Mouse (Mus musculus) kidney, postnatal 4 days (tissue): ENCODE measurements around the gene Dmrtc2.
"Not testable (repeated sequence)": the region's sequence is repeated elsewhere in the genome, so short reads cannot be mapped to it uniquely, and the experiment has no call there.

Experiments
- DNase-seq, 2 experiments: peaks; one replicate each; pipeline ENCODE4 v3.0.0; 2021; ENCODE audit warnings: mixed read lengths in 2 of 2

Gene Dmrtc2

DNA sequence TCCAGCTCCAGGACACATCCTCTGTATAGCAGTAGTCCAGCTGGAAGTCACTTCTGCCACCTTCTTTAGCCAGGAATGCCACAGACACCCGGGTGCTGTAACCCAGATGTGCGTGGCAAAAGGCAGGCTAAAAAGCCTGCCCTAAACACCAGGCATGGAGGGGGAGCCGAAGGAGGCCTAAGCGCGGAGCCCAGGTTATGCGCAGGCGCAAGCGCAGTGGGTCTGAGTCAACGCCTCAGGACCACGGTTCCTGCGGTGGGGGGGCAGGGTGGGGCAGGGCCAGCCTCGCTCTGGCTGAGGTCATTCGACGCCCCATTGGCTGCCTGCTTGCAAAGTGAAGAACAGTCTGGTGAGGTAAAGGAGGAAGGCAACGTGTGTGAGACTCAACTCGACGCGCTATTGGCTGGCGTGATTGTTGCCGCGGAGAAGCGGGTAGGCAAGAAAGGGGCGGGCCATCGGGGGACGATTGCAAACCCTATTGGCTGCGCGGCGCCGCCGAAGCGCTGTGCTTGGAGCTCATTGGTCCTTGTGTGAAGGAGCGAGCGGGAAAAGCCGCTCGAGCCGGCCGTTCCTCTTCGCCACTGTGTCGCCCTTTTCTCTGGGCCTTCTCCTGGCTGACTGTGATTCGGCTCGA, at the start of gene Dmrtc2, which contains the start of gene Lypd4:
Dmrtc2 (plus strand) TSS at position 526 of the 634 bp plus-strand sequence.
Lypd4 (minus strand) TSS at position 410 of the 634 bp plus-strand sequence.
- peak in 1 of 2 experiments; percentile 22 for DNase-seq

GRCm38 (mm10) chr7:24824452-24824851, 45.4 kb upstream of the Dmrtc2 start:
- DNase-seq: no peak

DNA sequence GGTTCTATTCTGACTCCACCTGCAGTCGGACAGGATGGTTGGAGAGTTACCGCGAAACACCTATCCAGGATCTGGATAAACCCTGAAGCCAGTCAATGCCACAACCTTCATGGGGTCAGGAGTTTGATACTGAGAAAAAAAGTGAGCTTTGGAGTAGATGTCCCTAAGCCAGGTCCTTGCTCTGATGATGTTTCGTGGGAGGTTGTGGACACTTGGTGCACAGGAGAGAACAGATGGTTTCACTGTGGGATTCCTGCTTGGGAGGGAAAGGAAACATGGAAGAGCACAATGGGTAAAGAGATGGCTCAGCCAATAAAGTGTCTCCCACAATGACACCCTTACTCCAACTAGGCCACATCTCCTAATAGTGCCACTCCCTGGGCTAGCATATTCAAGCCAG, 42.7 kb upstream of the Dmrtc2 start:
- no peak for DNase-seq

DNA sequence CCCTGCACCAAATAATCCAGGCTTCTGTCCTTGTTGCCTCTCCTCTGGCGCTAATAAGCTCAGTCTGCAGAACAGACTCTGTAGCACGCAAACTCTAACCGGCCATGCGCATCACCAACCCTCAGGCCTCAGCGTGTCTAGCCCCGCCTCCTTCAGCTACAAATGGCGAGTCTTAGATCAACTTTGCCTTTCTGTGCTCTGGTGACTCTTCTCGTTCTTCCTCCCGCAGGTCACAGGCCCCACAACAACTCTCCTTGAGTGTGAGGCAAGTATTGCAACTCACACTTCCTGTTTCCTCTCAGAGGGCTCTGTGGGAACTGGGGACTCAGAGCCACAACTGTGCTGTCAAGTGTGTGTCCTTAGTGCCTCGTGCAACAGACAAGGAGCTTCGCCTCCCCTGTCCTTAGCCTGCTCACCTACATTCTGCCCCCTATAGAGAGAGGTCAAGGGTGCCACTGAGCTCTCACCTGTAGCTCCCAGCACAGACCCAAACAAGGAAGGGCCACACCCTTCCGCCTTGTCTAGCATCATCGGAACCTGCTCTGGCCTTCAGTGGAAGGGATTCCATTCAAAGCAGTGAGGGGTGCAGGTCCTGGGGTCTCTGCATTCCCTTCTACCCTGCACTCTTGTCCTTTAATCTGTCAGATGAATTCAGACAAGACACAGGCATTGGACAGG, 31.0 kb upstream of the Dmrtc2 start:
- DNase-seq: peak in 1 of 2 experiments; percentile 32

GRCm38 (mm10) chr7:24839410-24839808, 30.4 kb upstream of the Dmrtc2 start:
- no peak for DNase-seq

GRCm38 (mm10) chr7:24840331-24840730, 29.5 kb upstream of the Dmrtc2 start:
- DNase-seq: no peak

GRCm38 (mm10) chr7:24841009-24841408, 28.8 kb upstream of the Dmrtc2 start:
- no peak for DNase-seq

GRCm38 (mm10) chr7:24844144-24844543, 25.7 kb upstream of the Dmrtc2 start:
- no peak for DNase-seq

- DNase-seq: no peak
Measured at GRCm38 (mm10) chr7:24845181-24845580, 24.7 kb upstream of the Dmrtc2 start.

DNA sequence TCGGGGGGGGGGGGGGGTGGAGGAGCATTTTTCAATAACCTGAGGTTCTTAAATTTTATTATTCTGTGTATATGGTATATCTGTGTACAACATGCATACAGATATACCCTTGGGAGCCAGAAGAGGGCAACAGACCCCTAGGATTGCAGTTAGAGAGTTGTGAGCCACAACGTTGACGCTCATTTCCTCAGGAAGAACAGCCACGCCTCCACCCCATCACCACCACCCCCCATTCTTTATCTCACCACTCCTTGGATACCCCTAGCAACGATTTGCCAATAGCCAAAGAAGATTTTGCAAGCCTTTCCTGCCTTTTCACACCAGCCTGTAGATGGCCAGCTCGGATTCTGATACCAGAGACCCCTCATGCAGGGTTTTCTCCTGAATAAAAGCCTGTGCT, 24.1 kb upstream of the Dmrtc2 start:
- DNase-seq: no peak

- DNase-seq: not testable (repeated sequence)
Measured at GRCm38 (mm10) chr7:24846576-24846975, 23.3 kb upstream of the Dmrtc2 start.

DNA sequence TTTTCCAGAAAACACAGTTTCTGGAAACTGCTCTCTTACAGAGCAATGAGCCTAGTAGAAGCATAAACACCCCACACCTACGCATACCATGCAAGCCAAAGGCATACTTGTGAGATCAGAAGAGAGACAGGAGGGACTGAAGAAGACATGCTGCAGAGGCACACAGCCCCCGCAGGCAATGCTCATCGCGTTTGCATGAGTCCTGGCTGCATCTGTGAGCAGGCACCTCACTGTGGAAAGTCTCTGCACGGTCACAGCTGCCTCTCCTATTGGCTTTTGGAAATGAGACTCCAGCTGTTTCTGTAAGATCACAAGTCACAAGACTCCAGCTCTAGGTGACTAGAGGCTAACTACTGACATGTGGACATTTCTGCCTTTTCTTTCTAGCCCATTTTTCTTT, 19.7 kb upstream of the Dmrtc2 start:
- peak; percentile 33 to 57 for DNase-seq

GRCm38 (mm10) chr7:24850899-24851303, 19.0 kb upstream of the Dmrtc2 start:
- peak; percentile 8 to 13 for DNase-seq

GRCm38 (mm10) chr7:24851596-24852325, 18.1 kb upstream of the Dmrtc2 start:
- no peak for DNase-seq

- DNase-seq: no peak
Measured at GRCm38 (mm10) chr7:24852557-24853232, 17.2 kb upstream of the Dmrtc2 start.

- no peak for DNase-seq
Measured at GRCm38 (mm10) chr7:24853233-24853563, 16.7 kb upstream of the Dmrtc2 start.

DNA sequence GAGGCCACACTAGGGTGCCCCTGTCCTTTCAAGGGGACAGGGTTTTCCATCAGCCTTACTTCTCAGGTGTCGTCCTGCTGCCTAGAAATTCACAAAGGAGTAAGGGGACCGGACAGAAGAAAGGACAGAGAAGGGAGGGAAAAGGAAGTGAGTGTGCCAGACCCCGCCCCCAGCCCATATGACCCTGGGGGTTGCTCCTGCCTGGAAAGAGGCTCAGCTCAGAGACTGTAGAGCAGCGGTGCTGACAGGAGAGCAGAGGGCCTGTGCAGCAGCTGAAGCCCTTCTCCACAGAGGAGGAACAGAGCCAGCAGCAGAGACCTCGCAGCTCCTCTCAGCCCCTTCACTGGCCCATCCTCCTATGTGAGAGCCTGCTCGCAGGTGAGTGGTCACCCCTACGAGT, 16.2 kb upstream of the Dmrtc2 start:
- no peak for DNase-seq

- DNase-seq: no peak
Measured at GRCm38 (mm10) chr7:24856460-24857120, 13.3 kb upstream of the Dmrtc2 start.

DNA sequence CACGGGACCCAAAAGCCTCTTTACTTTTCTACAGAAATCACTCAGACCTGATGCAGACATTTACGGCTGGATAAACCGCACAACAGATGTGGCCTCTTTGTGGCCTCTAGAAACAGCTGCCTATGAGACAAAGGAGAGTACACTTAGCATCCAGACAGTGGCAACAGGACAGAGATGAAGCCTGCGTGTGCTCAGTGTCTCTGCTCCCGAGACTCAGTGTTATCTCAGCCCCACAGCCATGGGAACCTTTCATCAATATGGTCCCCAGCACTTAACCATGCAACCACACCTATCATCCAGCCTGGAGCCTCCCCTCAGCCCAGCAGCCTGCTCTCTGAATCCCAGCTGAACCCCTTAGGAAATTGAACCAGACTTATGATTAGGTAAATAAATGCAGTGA, 10.6 kb upstream of the Dmrtc2 start:
- DNase-seq: no peak

DNA sequence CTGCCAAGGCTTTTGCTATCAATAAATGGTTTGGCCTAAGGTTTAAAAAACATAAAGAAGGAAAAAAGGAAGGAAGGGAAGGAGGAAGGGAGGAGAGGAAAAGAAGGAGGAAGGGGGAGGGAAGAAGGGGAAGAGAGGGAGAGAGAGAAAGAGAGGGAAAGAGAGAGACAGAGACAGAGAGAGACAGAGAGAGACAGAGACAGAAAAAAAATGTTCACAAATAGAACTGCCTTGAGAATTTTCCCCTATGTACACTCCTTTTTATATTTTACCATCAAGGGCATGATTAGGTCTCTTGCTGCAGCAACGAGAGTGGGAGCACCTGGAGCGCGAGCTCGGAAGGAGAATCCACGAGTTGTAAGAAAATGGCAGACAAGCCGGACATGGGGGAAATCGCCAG, 7.9 kb upstream of the Dmrtc2 start, which contains the start of gene Gm9844:
Gm9844 (plus strand) TSS at position 301 of the 400 bp plus-strand sequence.
- no peak for DNase-seq

GRCm38 (mm10) chr7:24862853-24863252, 7.0 kb upstream of the Dmrtc2 start:
- DNase-seq: no peak

- no peak for DNase-seq
Measured at GRCm38 (mm10) chr7:24864156-24864555, 5.7 kb upstream of the Dmrtc2 start.

GRCm38 (mm10) chr7:24869080-24869479, 777 bp upstream of the Dmrtc2 start:
- DNase-seq: no peak
